Mouse (Mus musculus) kidney, adult 8-10 months (tissue): ENCODE data around the gene Eif4g3.

Source experiments
- DNase-seq, 2 experiments: peaks; one replicate each; pipeline ENCODE4 v3.0.0; 2022

The Eif4g3 gene

DNA sequence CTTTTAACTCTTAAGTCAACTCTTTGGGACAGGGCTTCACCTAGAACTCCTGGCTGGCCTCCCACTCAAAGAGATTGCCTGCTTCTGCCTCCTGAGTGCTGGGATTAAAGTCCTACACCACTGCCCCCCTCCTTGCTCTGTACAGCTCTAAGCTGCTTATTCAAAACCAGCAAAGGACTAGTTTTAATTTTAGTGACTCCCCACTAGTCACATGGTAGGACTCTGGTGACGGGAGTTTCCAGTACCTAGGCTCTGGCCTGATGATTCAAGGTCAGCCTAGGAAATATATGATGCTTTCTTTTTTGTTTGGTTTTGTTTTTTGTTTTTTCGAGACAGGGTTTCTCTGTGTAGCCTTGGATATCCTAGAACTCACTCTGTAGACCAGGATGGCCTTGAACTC is 172.0 kb downstream of the Eif4g3 start:
- DNase-seq, result no peak

GRCm38 (mm10) chr4:138166519-138166918 is 173.7 kb downstream of the Eif4g3 start:
- no peak for DNase-seq

DNA sequence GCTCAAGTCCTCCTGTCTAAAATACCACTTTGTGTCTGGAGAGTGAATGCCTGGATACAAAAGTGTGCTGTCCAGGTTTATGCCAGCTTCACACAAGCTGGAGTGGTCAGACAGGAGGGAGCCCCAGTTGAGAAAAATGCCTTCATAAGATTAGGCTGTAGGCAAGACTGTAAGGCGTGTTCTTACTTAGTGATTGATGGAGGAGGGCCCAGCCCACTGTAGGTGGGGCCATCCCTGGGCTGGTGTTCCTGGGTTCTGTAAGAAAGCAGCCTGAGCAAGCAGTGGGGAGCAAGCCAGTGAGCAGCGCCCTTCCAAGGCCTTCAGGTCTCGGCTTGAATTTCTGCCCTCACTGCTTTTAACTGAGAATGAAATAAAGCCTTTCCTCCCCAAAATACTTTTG is 175.3 kb downstream of the Eif4g3 start:
- no peak for DNase-seq

- no peak for DNase-seq
Observed at GRCm38 (mm10) chr4:138169420-138169819, 176.6 kb downstream of the Eif4g3 start.

DNA sequence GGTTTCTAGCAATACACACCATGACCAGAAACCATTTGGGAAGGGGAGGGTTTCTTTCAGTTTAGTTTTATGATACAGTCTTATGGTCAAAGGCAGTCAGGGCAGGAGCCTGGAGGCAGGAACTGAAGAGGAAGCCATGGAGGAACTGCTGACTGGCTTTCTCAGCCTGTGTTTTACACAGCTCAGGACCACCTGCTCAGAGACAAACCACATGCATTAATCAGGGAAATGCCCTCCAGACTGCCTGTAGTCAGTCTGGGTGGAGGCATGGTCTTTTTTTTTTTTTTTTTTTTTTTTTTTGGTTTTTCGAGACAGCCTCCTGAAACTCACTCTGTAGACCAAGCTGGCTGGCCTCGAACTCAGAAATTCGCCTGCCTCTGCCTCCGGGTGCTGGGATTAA is 179.9 kb downstream of the Eif4g3 start:
- no peak for DNase-seq

DNA sequence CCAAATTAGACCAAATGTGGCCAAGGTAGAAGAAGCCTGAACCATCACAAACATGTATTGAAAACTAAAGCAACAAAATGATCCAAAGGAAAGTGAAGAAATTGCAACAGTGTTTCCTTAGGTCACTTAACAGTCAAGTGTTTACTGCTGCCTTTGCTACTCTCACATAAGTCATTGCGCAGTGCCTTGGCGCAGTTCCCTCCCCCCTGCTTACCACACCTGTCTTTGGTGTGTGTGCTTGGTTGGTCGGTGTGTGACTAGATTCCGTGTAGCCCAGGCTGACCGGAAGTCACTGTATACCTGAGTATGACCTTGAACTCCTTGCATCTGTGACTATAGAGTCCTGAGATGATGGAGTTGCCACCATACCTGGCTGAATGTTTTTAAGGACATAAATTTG is 186.6 kb downstream of the Eif4g3 start:
- DNase-seq, result no peak

DNA sequence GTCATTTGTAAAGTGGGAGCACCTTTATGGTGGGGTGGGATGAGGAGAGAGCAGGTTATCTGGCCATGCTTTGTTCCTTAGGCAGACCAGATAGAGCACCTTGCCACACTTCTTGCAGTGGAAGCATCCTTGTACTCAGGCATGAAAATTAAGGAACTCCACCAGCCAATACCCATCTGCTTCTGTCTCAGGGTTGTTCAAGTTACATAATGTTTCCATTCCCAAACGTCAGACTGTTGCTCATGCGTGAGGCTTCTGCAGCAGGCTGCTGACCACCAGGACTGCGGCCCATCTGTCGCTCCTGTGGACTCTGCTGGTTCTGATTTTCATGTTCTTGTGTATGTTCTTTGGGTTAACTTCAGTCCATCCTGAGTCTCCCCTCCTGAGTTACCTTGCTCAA is 187.9 kb downstream of the Eif4g3 start:
- DNase-seq, result no peak

- DNase-seq, result no peak
Observed at GRCm38 (mm10) chr4:138184056-138184455, 191.2 kb downstream of the Eif4g3 start.

DNA sequence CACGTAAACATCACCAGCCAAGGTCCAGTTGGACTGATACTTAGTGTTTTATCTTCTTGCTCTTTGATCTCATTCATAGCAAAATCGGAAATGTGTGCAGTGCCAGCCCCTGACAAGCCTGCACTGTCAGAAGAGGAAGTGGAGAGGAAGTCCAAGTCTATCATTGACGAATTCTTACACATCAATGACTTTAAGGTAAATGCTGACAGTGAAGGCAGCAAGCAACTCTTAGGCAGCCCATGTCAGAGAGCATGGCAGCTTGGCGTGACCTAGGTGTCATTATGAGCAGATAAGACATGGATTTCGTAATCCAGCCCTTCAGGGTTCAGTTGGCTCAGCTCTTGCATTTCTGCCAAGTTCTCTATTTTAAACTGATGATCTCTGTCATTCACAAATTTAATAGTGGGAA is 191.8 kb downstream of the Eif4g3 start:
- DNase-seq, result no peak

DNA sequence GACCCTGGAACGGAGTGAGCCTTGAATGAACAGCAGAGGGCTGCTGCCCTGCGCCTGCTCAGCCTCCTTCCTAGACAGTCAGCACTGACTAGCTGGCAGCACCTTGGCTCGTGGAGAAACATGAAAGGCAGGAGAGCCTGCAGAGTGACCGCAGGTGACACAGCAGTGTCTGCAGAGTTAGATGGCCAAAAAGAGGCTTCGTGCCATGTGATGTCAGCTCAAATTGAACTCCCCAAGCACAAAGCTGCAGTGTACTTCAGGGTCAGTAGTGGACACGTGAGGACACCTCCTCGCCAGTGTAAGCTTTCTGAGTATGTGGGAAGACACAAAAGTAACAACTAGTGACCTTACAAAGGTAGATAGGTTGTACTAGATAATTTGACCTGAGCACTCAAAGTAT is 193.1 kb downstream of the Eif4g3 start:
- no peak for DNase-seq

GRCm38 (mm10) chr4:138187995-138188394 is 195.2 kb downstream of the Eif4g3 start:
- no peak for DNase-seq

DNA sequence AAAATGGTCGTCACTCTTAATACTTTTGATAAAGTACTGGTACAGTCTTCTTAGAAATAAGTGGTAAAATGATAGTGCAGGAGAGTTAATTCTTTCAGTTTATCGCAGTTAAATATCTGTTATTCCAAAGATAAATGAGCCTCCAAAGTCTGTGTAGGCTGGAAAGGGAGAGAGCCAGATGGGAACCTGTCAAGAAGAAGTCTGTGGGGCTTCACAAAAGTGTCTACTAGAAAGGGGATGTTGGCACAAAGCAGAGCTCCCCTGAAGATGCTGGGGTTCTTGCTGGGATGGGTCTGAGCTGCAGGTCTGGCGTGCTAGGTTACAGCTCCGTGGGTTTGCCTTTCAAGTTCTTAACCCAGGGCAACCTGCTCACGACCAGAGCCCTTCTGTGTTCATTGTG is 199.7 kb downstream of the Eif4g3 start:
- no peak for DNase-seq

GRCm38 (mm10) chr4:138200769-138201168 is 207.9 kb downstream of the Eif4g3 start:
- no peak for DNase-seq

DNA sequence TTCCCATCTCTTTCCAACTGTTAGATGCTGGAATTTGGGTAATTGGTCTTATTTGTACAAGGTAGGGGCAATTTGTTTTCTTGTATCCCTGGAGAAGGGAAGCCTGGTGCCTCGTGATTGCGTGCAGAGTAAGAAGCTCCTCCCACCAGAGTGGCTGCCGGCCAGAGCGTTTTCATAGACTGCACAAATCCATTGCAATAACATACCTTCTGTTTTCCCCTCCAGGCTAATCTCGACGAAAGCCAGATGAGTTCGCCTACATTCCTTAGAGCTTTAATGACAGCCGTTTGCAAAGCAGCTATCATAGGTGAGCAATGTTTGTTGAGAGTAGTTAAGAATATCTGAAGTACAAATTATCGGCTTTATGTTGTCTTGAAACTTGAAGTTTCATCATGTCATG is 208.9 kb downstream of the Eif4g3 start:
- no peak for DNase-seq

DNA sequence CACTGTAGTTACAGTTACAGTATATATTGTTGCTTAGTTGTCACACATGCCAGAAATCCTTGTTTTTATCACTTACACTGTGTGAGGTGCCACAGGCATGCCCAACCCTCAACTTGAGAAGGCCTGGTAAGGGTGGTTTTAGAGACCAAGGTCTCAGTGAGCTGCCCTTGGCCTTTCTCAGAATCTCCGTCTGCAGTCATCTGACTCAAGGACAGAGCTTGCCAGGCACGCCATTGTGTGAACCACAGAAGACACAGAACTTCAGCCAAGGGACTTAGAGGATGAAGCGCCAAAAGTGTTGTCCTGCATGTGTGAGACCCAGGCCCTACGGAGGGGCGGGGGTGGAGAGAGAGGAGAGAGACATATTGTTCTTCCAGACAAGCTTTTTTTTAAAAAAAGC is 217.3 kb downstream of the Eif4g3 start:
- DNase-seq, result no peak

DNA sequence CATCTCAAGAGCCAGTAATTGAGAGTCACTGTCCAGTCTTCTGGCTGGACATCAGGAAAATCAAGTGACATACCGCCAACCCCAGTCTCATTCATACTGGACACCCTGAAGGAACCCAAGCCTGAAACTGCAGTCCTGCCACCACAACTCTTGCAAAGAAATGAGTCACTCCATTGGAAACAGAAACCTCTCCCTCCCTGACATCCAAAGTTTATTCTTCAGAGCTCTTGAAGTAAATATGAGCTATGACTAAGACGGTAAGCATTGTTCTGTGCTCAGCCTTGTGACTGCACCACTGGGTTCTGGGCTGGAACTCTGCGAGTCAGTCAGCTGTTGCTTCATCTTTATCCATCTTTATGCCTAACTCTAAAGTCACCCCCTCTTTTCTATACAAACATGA is 221.0 kb downstream of the Eif4g3 start:
- no peak for DNase-seq

DNA sequence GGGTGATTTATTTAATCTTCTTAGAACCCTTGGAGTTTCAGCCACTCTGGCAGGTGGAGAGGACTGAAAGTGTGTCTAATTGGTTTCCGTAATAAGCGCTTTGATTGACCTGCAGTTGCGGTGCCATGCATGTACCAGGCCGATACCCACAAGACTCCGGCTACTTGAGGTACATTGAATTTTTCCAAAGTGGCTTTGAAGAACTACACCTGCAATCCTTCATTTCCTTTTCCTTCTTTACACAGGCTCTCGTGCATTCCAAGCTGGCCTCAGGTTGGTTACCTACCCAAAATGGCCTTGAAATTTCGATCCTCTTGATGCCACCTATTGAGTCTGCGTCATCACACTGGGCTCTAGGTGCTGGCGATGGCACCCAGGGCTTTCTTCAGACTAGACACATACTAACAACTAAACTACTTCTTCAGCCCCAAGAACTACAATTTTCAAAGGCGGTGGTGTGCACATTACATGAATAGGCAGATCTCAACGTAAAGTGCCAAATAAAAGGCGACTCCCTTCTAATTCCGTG is 222.9 kb downstream of the Eif4g3 start:
- DNase-seq, result peak in 1 of 2 experiments; percentile 14

GRCm38 (mm10) chr4:138216200-138216890 is 223.5 kb downstream of the Eif4g3 start, which contains the start of gene Hp1bp3:
Hp1bp3 (plus strand) TSS chr4:138216296.
- DNase-seq, result peak; percentile 69 to 75

- DNase-seq, result peak; percentile 98
Observed at GRCm38 (mm10) chr4:138216891-138217392, 224.1 kb downstream of the Eif4g3 start.

DNA sequence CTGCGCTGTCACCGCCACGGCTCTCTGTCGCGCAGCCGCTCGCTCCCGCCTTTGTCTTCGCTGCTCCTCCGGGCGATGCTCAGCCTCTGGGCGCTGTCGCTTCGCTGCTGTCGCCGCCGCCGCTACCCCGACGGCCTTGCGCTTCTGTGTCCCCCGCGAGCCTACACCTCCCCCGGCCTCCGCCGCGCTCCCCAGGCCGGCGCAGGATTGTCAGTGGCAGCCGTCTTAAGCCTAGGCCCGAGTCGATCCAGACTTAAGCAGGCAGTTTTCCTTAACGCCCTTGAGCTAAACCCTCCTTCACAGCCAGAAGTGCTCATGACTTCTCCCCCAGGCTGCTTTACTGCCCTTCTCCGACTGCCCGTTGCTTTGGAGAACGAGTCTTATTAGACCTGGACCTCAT is 224.6 kb downstream of the Eif4g3 start:
- DNase-seq, result peak in 1 of 2 experiments; percentile 25

DNA sequence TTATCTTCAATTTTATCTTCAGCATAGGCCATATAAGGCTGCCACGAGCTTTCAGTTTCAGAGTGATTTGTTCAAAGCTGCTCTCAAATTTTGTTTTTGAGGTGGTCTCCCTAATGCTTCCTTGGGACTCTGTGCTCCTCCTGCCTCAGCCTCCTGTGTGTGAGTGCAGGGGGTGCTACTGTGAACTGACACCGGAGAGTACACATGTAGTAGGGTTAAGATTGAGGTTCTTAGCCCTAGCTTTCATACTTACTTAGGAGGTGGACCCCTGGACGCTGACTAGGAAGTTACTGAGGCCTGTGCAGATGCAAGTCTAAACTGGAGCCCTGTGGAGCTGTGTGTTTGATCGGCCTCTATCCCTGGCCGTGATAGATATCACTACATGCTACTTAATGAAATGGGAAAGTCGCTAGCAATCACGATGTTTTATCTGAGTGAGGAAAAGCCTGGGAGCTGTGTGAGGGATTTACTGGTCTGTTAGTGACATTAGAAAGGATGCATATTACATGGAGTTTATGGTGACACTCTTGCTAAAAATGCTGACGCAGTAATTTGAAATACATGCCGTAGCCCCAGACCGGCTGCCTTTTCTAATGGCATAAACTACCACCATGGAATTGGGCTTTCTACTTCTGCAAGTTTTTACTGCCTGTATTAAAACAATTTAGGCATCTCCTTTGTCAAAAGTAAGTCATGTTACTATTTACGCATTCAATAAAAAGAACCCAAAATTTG is 225.3 kb downstream of the Eif4g3 start:
- DNase-seq, result no peak

- no peak for DNase-seq
Observed at GRCm38 (mm10) chr4:138219331-138219730, 226.5 kb downstream of the Eif4g3 start.

GRCm38 (mm10) chr4:138220761-138221160 is 227.9 kb downstream of the Eif4g3 start:
- no peak for DNase-seq

DNA sequence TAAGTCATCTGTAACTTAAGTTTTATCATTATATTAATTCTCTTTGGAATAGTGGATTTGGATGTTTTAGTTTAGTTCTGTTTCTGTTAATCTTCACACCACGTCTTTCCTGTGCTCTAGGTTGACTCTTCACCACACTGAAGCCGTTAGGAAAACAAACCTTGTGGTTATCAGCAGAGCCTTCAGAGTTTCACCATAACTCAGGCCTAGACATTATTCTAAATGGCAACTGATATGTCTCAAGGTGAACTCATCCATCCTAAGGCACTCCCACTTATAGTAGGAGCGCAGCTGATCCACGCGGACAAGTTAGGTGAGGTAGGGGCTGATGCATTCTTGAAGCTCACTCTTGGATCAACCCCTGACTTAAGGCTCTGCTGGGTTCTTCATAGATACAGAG is 228.6 kb downstream of the Eif4g3 start:
- DNase-seq, result no peak
